Mouse (Mus musculus) heart, embryonic 14.5 days (tissue): ENCODE results near the gene Gper1. TPM values are rescaled to one million over a fixed set of nuclear protein-coding genes. Genes with fewer than 3 reads are reported as not detected.

Source experiments
- ATAC-seq: fragments of 200-750 bp; cut with Nextera tagmentation; 2 replicates; pipeline ENCODE4 v1.8.0; 2017; ENCODE audit warnings: low read depth, moderate TSS enrichment; ENCODE audit not compliant: insufficient number of reproducible peaks, insufficient read depth, low FRiP score
- H3K27ac ChIP-seq, 2 experiments: fragments of 200-500 bp in 1 of 2; fragments of 300-500 bp in 1 of 2; sonication (generic) in 1 of 2; replicated peaks in 1 of 2; 2 replicates each; pipeline ENCODE4 v1.5.1; 2012 to 2014; ENCODE audit warnings: low read depth in 2 of 2, low read length in 2 of 2, control low read depth in 1 of 2, mild to moderate bottlenecking in 1 of 2, mixed read lengths in 1 of 2; ENCODE audit not compliant: control insufficient read depth in 1 of 2, insufficient read depth in 1 of 2
- H3K27me3 ChIP-seq: fragments of 300-500 bp; sonication (generic); 2 replicates; pipeline ENCODE4 v1.6.1; 2014; ENCODE audit warnings: mild to moderate bottlenecking, low read length, control low read depth; ENCODE audit not compliant: control insufficient read depth, insufficient read depth
- H3K36me3 ChIP-seq: fragments of 300-500 bp; sonication (generic); 2 replicates; pipeline ENCODE4 v1.6.1; 2014; ENCODE audit warnings: mild to moderate bottlenecking, control low read depth, low read length, mixed read lengths; ENCODE audit not compliant: control insufficient read depth, insufficient read depth
- H3K4me1 ChIP-seq, 2 experiments: fragments of 200-500 bp in 1 of 2; fragments of 300-500 bp in 1 of 2; sonication (generic) in 1 of 2; 2 replicates each; pipeline ENCODE4 v1.6.1; 2012 to 2014; ENCODE audit warnings: low read length in 2 of 2, control low read depth in 1 of 2, mixed read lengths in 1 of 2; ENCODE audit not compliant: control insufficient read depth in 2 of 2, insufficient read depth in 2 of 2
- H3K4me2 ChIP-seq: fragments of 300-500 bp; sonication (generic); 2 replicates; pipeline ENCODE4 v1.6.1; 2014; ENCODE audit warnings: mild to moderate bottlenecking, low read length
- H3K4me3 ChIP-seq, 2 experiments: fragments of 200-500 bp in 1 of 2; fragments of 300-500 bp in 1 of 2; sonication (generic) in 1 of 2; 2 replicates each; pipeline ENCODE4 v1.5.1; 2012 to 2014; ENCODE audit warnings: low read length in 2 of 2, mild to moderate bottlenecking in 2 of 2, control low read depth in 1 of 2, low read depth in 1 of 2, moderate library complexity in 1 of 2; ENCODE audit not compliant: control insufficient read depth in 1 of 2, insufficient read depth in 1 of 2
- H3K9ac ChIP-seq: fragments of 300-500 bp; sonication (generic); 2 replicates; pipeline ENCODE4 v1.6.1; 2014; ENCODE audit warnings: mild to moderate bottlenecking, low read length
- H3K9me3 ChIP-seq: fragments of 300-500 bp; sonication (generic); 2 replicates; pipeline ENCODE4 v1.6.1; 2016; ENCODE audit warnings: low read length, control low read depth; ENCODE audit not compliant: control insufficient read depth
- WGBS: fragments of 180-500 bp; shearing (Covaris S2); extraction: QIAGEN DNeasy Blood & Tissue Kit; methylation state at CpG from one replicate; pipeline ENCODE4 v1.1.7; 2014; 5-methylcytosine and 5-hydroxymethylcytosine counted together
- polyA plus RNA-seq: library from polyadenylated mRNA; unstranded; fragments of >200 nt; fragmentation: Nextera tagmentation; extraction: Ambion mirVana; gene quantifications from 2 replicates; pipeline ENCODE4 v1.2.1, GENCODE M21; 2014

Gper1 gene
- polyA plus RNA-seq, 1 experiment from 2014 or later: 1.8 TPM

GRCm38 (mm10) chr5:139455166-139455565 lies 32.2 kb downstream of the Gper1 start:
- H3K9me3 ChIP-seq: no peaks in the 10 kb centered on the region
- peaks cover 0 to 10% of the 10 kb centered on the region in 2 experiments; a peak in 2 of 4 replicates for H3K4me1 ChIP-seq
- WGBS: 89% methylated on average over 12 of the region's 12 CpGs
- H3K27me3 ChIP-seq: no peaks in the 10 kb centered on the region
- no peak overlapping the region for H3K9ac ChIP-seq
- no peak overlapping the region for H3K4me2 ChIP-seq
- no peak overlapping the region for H3K4me3 ChIP-seq
- no peak overlapping the region for H3K27ac ChIP-seq
- ATAC-seq: no peak
- H3K36me3 ChIP-seq: peaks cover 9% of the 10 kb centered on the region; the same call in 1 of the 2 replicates

- H3K4me1 ChIP-seq: peaks cover 0 to 10% of the 10 kb centered on the region in 2 experiments; a peak in 2 of 4 replicates
- H3K4me2 ChIP-seq: no peak overlapping the region
- 85% methylated on average over 8 of the region's 8 CpGs for WGBS
- H3K27me3 ChIP-seq: no peaks in the 10 kb centered on the region
- H3K27ac ChIP-seq: no peak overlapping the region
- peaks cover 9% of the 10 kb centered on the region; the same call in 1 of the 2 replicates for H3K36me3 ChIP-seq
- H3K9me3 ChIP-seq: no peaks in the 10 kb centered on the region
- no peak for ATAC-seq
- H3K9ac ChIP-seq: no peak overlapping the region
- H3K4me3 ChIP-seq: no peak overlapping the region
Observed at GRCm38 (mm10) chr5:139457241-139457640, 34.3 kb downstream of the Gper1 start.

GRCm38 (mm10) chr5:139459938-139460337 lies 37.0 kb downstream of the Gper1 start:
- Histone ChIP-seq H3K4me2 (peak overlapping the region; percentile 86), H3K4me1 (peaks cover 0 to 10% of the 10 kb centered on the region in 2 experiments; a peak in 2 of 4 replicates), H3K27ac (no peak overlapping the region), H3K4me3 (peak overlapping the region; percentile 55 to 67), H3K9ac (peak overlapping the region; percentile 79), H3K9me3 (no peaks in the 10 kb centered on the region), H3K27me3 (no peaks in the 10 kb centered on the region), H3K36me3 (peaks cover 3% of the 10 kb centered on the region; the same call in 1 of the 2 replicates)
- 11% methylated on average over 10 of the region's 10 CpGs for WGBS
- no peak for ATAC-seq

GRCm38 (mm10) chr5:139460384-139461067 lies 37.6 kb downstream of the Gper1 start, which contains the start of gene 3110082I17Rik:
Gene 3110082I17Rik, minus strand, starts transcription at chr5:139460527.
- ATAC-seq: peak; percentile 91
- peak within 1 kb of the TSS; percentile 55 to 67 for H3K4me3 ChIP-seq
- H3K27me3 ChIP-seq: no peaks in the 10 kb centered on the region
- H3K36me3 ChIP-seq: no peaks in the 10 kb centered on the region
- no peak within 1 kb of the TSS for H3K27ac ChIP-seq
- WGBS: 5% methylated on average over 38 of the region's 42 CpGs
- H3K4me1 ChIP-seq: peaks cover 0 to 10% of the 10 kb centered on the region in 2 experiments; a peak in 2 of 4 replicates
- H3K9me3 ChIP-seq: no peaks in the 10 kb centered on the region
- peak within 1 kb of the TSS; percentile 86 for H3K4me2 ChIP-seq
- H3K9ac ChIP-seq: peak within 1 kb of the TSS; percentile 79

GRCm38 (mm10) chr5:139464874-139465273 lies 41.9 kb downstream of the Gper1 start:
- Histone ChIP-seq H3K9ac (no peak overlapping the region), H3K4me1 (peaks cover 0 to 3% of the 10 kb centered on the region in 2 experiments; a peak in 2 of 4 replicates), H3K9me3 (no peaks in the 10 kb centered on the region), H3K4me2 (no peak overlapping the region), H3K27me3 (no peaks in the 10 kb centered on the region), H3K4me3 (no peak overlapping the region), H3K27ac (no peak overlapping the region), H3K36me3 (no peaks in the 10 kb centered on the region)
- 52% methylated on average over 4 of the region's 4 CpGs for WGBS
- no peak for ATAC-seq

GRCm38 (mm10) chr5:139466373-139466772 lies 43.4 kb downstream of the Gper1 start:
- H3K4me2 ChIP-seq: no peak overlapping the region
- H3K36me3 ChIP-seq: peaks cover 6% of the 10 kb centered on the region
- ATAC-seq: no peak
- 63% methylated on average over 2 of the region's 2 CpGs for WGBS
- no peak overlapping the region for H3K27ac ChIP-seq
- no peak overlapping the region for H3K9ac ChIP-seq
- no peaks in the 10 kb centered on the region for H3K27me3 ChIP-seq
- no peaks in the 10 kb centered on the region for H3K4me1 ChIP-seq
- H3K9me3 ChIP-seq: no peaks in the 10 kb centered on the region
- H3K4me3 ChIP-seq: no peak overlapping the region

- Histone ChIP-seq H3K27me3 (no peaks in the 10 kb centered on the region), H3K4me1 (no peaks in the 10 kb centered on the region), H3K27ac (no peak overlapping the region), H3K9me3 (no peaks in the 10 kb centered on the region), H3K4me3 (no peak overlapping the region), H3K4me2 (no peak overlapping the region), H3K36me3 (peaks cover 10% of the 10 kb centered on the region), H3K9ac (no peak overlapping the region)
- WGBS: 58% methylated on average over 4 of the region's 4 CpGs
- ATAC-seq: no peak
Observed at GRCm38 (mm10) chr5:139466801-139467200, 43.9 kb downstream of the Gper1 start.
